Mouse (Mus musculus) frontal cortex, postnatal 10 days (tissue): ENCODE data around the gene Rnf152.

ENCODE experiments used
- DNase-seq, 2 experiments: peaks; one replicate each; pipeline ENCODE4 v3.0.0; 2022; ENCODE audit warnings: low spot score in 2 of 2, mixed read lengths in 1 of 2

Rnf152 gene

GRCm38 (mm10) chr1:105312601-105312901 is 44.0 kb downstream of the Rnf152 start:
- DNase-seq: no peak

GRCm38 (mm10) chr1:105311899-105312600 is 44.5 kb downstream of the Rnf152 start:
- DNase-seq: no peak

- DNase-seq: no peak
These were observed 54.3 kb downstream of the Rnf152 start for GRCm38 (mm10) chr1:105302164-105302563.

- no peak for DNase-seq
These were observed 54.7 kb downstream of the Rnf152 start for GRCm38 (mm10) chr1:105301764-105302163.

GRCm38 (mm10) chr1:105291859-105292258 is 64.7 kb downstream of the Rnf152 start:
- no peak for DNase-seq

- no peak for DNase-seq
These were observed 69.0 kb downstream of the Rnf152 start for GRCm38 (mm10) chr1:105287536-105287935.

- no peak for DNase-seq
These were observed 69.6 kb downstream of the Rnf152 start for GRCm38 (mm10) chr1:105286906-105287305.

GRCm38 (mm10) chr1:105285001-105285400 is 71.5 kb downstream of the Rnf152 start:
- DNase-seq: no peak

- no peak for DNase-seq
These were observed 72.4 kb downstream of the Rnf152 start for GRCm38 (mm10) chr1:105284116-105284515.

- DNase-seq: no peak
These were observed 75.2 kb downstream of the Rnf152 start for GRCm38 (mm10) chr1:105281277-105281676.

GRCm38 (mm10) chr1:105280160-105280559 is 76.3 kb downstream of the Rnf152 start:
- DNase-seq: no peak

GRCm38 (mm10) chr1:105274500-105275194 is 81.9 kb downstream of the Rnf152 start:
- DNase-seq: no peak

GRCm38 (mm10) chr1:105271104-105271503 is 85.4 kb downstream of the Rnf152 start:
- DNase-seq: no peak

- DNase-seq: no peak
These were observed 93.1 kb downstream of the Rnf152 start for GRCm38 (mm10) chr1:105263283-105264033.

- no peak for DNase-seq
These were observed 96.3 kb downstream of the Rnf152 start for GRCm38 (mm10) chr1:105260200-105260599.

- DNase-seq: no peak
These were observed 99.3 kb downstream of the Rnf152 start for GRCm38 (mm10) chr1:105257199-105257598.

- DNase-seq: no peak
These were observed 107.3 kb downstream of the Rnf152 start for GRCm38 (mm10) chr1:105249190-105249589.

- DNase-seq: no peak
These were observed 109.9 kb downstream of the Rnf152 start for GRCm38 (mm10) chr1:105246651-105247050.

GRCm38 (mm10) chr1:105246075-105246574 is 110.4 kb downstream of the Rnf152 start:
- DNase-seq: no peak

GRCm38 (mm10) chr1:105243359-105244142 is 113.0 kb downstream of the Rnf152 start:
- DNase-seq: no peak

GRCm38 (mm10) chr1:105240185-105240584 is 116.3 kb downstream of the Rnf152 start:
- DNase-seq: no peak
